Mouse (Mus musculus): ENCODE measurements around the gene Hbb-bh2.

- TF ChIP-seq CTCF (conservative IDR thresholded peaks at IDR 0.05; ENCODE audit: low read length): no peak
- TF ChIP-seq NANOG (IDR thresholded peaks at IDR 0.05; ENCODE audit: borderline replicate concordance, low read length): no peak
Measured at GRCm38 (mm10) chr7:103870667-103871066, 30.3 kb upstream of the Hbb-bh2 start.
